Mouse (Mus musculus) heart, postnatal 25 days (tissue): ENCODE data around the gene Muc20. TPM values are rescaled to one million over a fixed set of nuclear protein-coding genes. Genes with fewer than 3 reads are reported as not detected.

Source experiments
- DNase-seq: peaks from one replicate; pipeline ENCODE4 v3.0.0; 2022; ENCODE audit warnings: low spot score
- intact Hi-C: fragments of 180-260 bp; cut with DNase I; formaldehyde crosslinking; loops from one replicate; pipeline ENCODE4 v1.15.1; 2025
- total RNA-seq, 2 experiments: library from RNA; stranded (reverse); gene quantifications; 2 replicates each; pipeline ENCODE4 v1.2.3; 2021

Gene Muc20
- total RNA-seq, 2 experiments from 2014 or later = 0.22 TPM; not detected in 1

GRCm38 (mm10) chr16:32728730-32729129, 68.5 kb downstream of the Muc20 start:
- intact Hi-C loops = no loop called here
- no peak for DNase-seq

GRCm38 (mm10) chr16:32728240-32728639, 69.0 kb downstream of the Muc20 start:
- intact Hi-C loops = no loop called here
- DNase-seq = no peak

Other genes starting within 250 kb of the Muc20 start
- 100 to 1,000 TPM; 168 to 194 TPM for gene Tfrc, start 188.5 kb downstream of the Muc20 start, total RNA-seq
- 10 to 100 TPM; 20.9 to 24.7 TPM for gene Tnk2, start 153.6 kb downstream of the Muc20 start, total RNA-seq
- gene Muc4, start 61.5 kb downstream of the Muc20 start, total RNA-seq = under 1 TPM; 0.08 to 0.10 TPM
- gene Smbd1, start 13.0 kb upstream of the Muc20 start, total RNA-seq = not detected
- 100 to 1,000 TPM; 106 to 109 TPM for gene Fyttd1, start 80.1 kb upstream of the Muc20 start, total RNA-seq
- gene Rubcn, start 80.3 kb upstream of the Muc20 start, total RNA-seq = 10 to 100 TPM; 27.8 to 32.4 TPM
- gene Lrch3, start 116.7 kb upstream of the Muc20 start, total RNA-seq = 10 to 100 TPM; 25.9 to 27.2 TPM